Mouse (Mus musculus) stomach, embryonic 15.5 days (tissue): Measurements from ENCODE around the gene Sf3b6. TPM values are rescaled to one million over a fixed set of nuclear protein-coding genes. Genes with fewer than 3 reads are reported as not detected.

Experiments used
- ATAC-seq: fragments of 200-750 bp; cut with Nextera tagmentation; 2 replicates; pipeline ENCODE4 v1.8.0; 2017; ENCODE audit warnings: low read depth, moderate number of reproducible peaks, moderate TSS enrichment; ENCODE audit not compliant: insufficient read depth, low FRiP score
- H3K27ac ChIP-seq: fragments of 300-500 bp; sonication (generic); 2 replicates; pipeline ENCODE4 v1.5.1; 2015; ENCODE audit warnings: mild to moderate bottlenecking, inconsistent platforms
- H3K27me3 ChIP-seq: fragments of 300-500 bp; sonication (generic); replicated peaks from 2 replicates; pipeline ENCODE4 v1.6.1; 2015; ENCODE audit warnings: inconsistent platforms
- H3K36me3 ChIP-seq: fragments of 300-500 bp; sonication (generic); 2 replicates; pipeline ENCODE4 v1.6.1; 2015; ENCODE audit warnings: inconsistent platforms
- H3K4me1 ChIP-seq: fragments of 300-500 bp; sonication (generic); 2 replicates; pipeline ENCODE4 v1.6.1; 2015; ENCODE audit warnings: inconsistent platforms
- H3K4me2 ChIP-seq: fragments of 300-500 bp; sonication (generic); 2 replicates; pipeline ENCODE4 v1.6.1; 2015; ENCODE audit warnings: mild to moderate bottlenecking, inconsistent platforms
- H3K4me3 ChIP-seq: fragments of 300-500 bp; sonication (generic); replicated peaks from 2 replicates; pipeline ENCODE4 v1.5.1; 2015; ENCODE audit warnings: inconsistent platforms
- H3K9ac ChIP-seq: fragments of 300-500 bp; sonication (generic); 2 replicates; pipeline ENCODE4 v1.6.1; 2015; ENCODE audit warnings: inconsistent platforms
- H3K9me3 ChIP-seq: fragments of 300-500 bp; sonication (generic); 2 replicates; pipeline ENCODE4 v1.6.1; 2016; ENCODE audit warnings: inconsistent platforms
- WGBS: fragments of 180-500 bp; shearing (Covaris S2); methylation state at CpG from one replicate; pipeline ENCODE4 v1.1.7; 2015; 5-methylcytosine and 5-hydroxymethylcytosine counted together
- polyA plus RNA-seq: library from polyadenylated mRNA; unstranded; fragments of >200 nt; fragmentation: Nextera tagmentation; extraction: Ambion mirVana; gene quantifications from 2 replicates; pipeline ENCODE4 v1.2.1, GENCODE M21; 2015

Gene Sf3b6
- polyA plus RNA-seq, 1 experiment from 2014 or later = 267 TPM

- 63% methylated on average over 5 of the region's 5 CpGs for WGBS
- H3K9me3 ChIP-seq = no peaks in the 10 kb centered on the region
- H3K36me3 ChIP-seq = no peaks in the 10 kb centered on the region
- no peak overlapping the region for H3K27ac ChIP-seq
- H3K4me3 ChIP-seq = 0 out of 2 replicates have a peak overlapping the region, but pooled peaks have one; percentile 38
- no peak overlapping the region for H3K4me2 ChIP-seq
- H3K4me1 ChIP-seq = peaks cover 12% of the 10 kb centered on the region
- no peaks in the 10 kb centered on the region for H3K27me3 ChIP-seq
- ATAC-seq = peak; percentile 74; the same call in 1 of the 2 replicates
- no peak overlapping the region for H3K9ac ChIP-seq
Observed at GRCm38 (mm10) chr12:4872983-4873477, 55.7 kb downstream of the Sf3b6 start.

DNA sequence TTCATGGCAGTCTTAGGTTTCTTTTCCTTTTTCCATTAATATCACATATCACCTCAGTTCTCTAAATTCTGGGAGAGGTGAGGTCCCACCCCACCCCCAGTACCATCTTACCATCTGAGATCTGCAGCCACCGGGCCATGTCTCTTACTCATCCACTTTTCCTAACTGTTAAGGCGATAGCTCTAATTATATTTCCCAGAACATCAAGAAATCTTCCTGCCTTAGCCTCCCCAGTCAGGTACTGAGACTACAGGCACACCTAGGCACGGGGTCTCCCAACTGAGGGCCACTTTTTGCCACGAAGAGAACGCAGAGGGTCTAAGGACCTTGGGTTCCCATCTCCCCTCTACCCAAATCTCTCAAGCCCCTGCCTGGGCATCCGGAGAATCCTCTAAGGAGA, 56.2 kb downstream of the Sf3b6 start:
- H3K4me3 ChIP-seq = peak overlapping the region; percentile 38
- no peaks in the 10 kb centered on the region for H3K9me3 ChIP-seq
- H3K27me3 ChIP-seq = no peaks in the 10 kb centered on the region
- ATAC-seq = no peak
- no peak overlapping the region for H3K27ac ChIP-seq
- H3K4me2 ChIP-seq = peak overlapping the region; percentile 65
- H3K4me1 ChIP-seq = peaks cover 12% of the 10 kb centered on the region
- WGBS = 74% methylated on average over 6 of the region's 6 CpGs
- no peak overlapping the region for H3K9ac ChIP-seq
- no peaks in the 10 kb centered on the region for H3K36me3 ChIP-seq

DNA sequence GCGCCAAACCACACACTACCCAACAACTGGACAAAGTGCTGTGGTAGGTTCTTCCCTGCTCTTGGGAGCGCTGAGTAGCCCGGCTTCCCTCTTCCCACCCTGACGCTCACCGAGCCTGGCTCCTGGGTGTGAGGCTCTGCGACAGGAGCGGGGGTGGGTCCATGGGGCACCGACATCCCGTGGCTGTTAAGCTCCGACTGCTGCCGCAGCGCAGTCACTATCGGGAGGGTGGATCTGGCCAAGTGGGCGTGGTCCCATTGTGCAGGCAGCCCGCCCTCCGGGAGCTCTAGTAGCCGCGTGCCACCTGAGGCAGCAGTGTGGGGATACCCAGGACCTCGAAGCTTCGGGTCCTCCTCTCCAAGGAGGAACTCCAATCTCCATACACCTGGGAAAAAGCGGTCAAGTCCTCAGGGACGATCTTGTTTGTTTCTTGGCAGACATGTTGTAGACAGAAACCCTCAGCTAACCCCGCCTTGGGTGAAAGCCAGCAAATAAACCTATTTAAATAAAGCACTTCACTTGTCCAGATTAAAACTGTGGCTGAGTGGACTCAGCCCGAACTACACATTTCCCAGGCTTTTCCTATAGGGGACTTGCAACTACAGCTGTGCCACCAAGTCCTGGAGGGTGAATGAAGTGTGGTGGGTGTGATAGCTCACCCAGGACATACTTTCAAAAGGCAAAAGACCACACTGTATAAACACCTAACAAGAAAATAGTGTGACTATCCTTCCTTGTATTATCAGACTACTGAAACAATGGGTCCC, 57.0 kb downstream of the Sf3b6 start, which contains the start of gene Mfsd2b:
Gene Mfsd2b, minus strand, starts transcription at position 199 of the 767 bp plus-strand sequence.
- H3K9ac ChIP-seq = 0 out of 2 replicates have a peak within 1 kb of the TSS, but pooled peaks have one; percentile 3
- H3K36me3 ChIP-seq = peaks cover 4% of the 10 kb centered on the region; the same call in 1 of the 2 replicates
- no peaks in the 10 kb centered on the region for H3K27me3 ChIP-seq
- peak; percentile 93 for ATAC-seq
- no peaks in the 10 kb centered on the region for H3K9me3 ChIP-seq
- peaks cover 12% of the 10 kb centered on the region for H3K4me1 ChIP-seq
- no peak within 1 kb of the TSS for H3K27ac ChIP-seq
- WGBS = 2% methylated on average over 24 of the region's 24 CpGs
- H3K4me2 ChIP-seq = peak within 1 kb of the TSS; percentile 65
- peak within 1 kb of the TSS; percentile 38 for H3K4me3 ChIP-seq

- no peak overlapping the region for H3K4me3 ChIP-seq
- H3K9me3 ChIP-seq = no peaks in the 10 kb centered on the region
- 70% methylated on average over 8 of the region's 8 CpGs for WGBS
- no peak overlapping the region for H3K27ac ChIP-seq
- peaks cover 7% of the 10 kb centered on the region; the same call in 1 of the 2 replicates for H3K36me3 ChIP-seq
- H3K27me3 ChIP-seq = no peaks in the 10 kb centered on the region
- H3K4me1 ChIP-seq = peaks cover 12% of the 10 kb centered on the region
- no peak for ATAC-seq
- no peak overlapping the region for H3K9ac ChIP-seq
- no peak overlapping the region for H3K4me2 ChIP-seq
Observed at GRCm38 (mm10) chr12:4875623-4876022, 58.3 kb downstream of the Sf3b6 start.

Other genes starting within 250 kb of the Sf3b6 start
- 36.0 and 38.9 TPM in 2 replicates for gene Itsn2, start 224.9 kb upstream of the Sf3b6 start, polyA plus RNA-seq
- gene Gm3625, start 224.6 kb upstream of the Sf3b6 start, polyA plus RNA-seq = not detected in 2 replicates
- gene Fam228a, start 79.1 kb upstream of the Sf3b6 start, polyA plus RNA-seq = 0.28 and 0.44 TPM in 2 replicates
- 1.6 and 2.0 TPM in 2 replicates for gene Pfn4, start 48.5 kb upstream of the Sf3b6 start, polyA plus RNA-seq
- 3.1 and 3.5 TPM in 2 replicates for gene Fam228b, start 48.3 kb upstream of the Sf3b6 start, polyA plus RNA-seq
- 12.0 and 12.5 TPM in 2 replicates for gene Fkbp1b, start 24.0 kb downstream of the Sf3b6 start, polyA plus RNA-seq
- 14.8 and 14.9 TPM in 2 replicates for gene Wdcp, start 25.8 kb downstream of the Sf3b6 start, polyA plus RNA-seq
- 2.9 and 5.0 TPM in 2 replicates for gene Mfsd2b, start 56.8 kb downstream of the Sf3b6 start, polyA plus RNA-seq
- 31.6 and 32.3 TPM in 2 replicates for gene Ubxn2a, start 90.2 kb downstream of the Sf3b6 start, polyA plus RNA-seq
- gene Atad2b, start 99.8 kb downstream of the Sf3b6 start, polyA plus RNA-seq = 9.3 and 10.8 TPM in 2 replicates